Mouse (Mus musculus): ENCODE measurements around the gene Slc35a2.

GRCm38 (mm10) chrX:7859191-7859753 lies 24.6 kb upstream of the Slc35a2 start:
- TF ChIP-seq POLR2A (IDR thresholded peaks at IDR 0.05; ENCODE audit: insufficient read depth, low read depth, low read length) (no peak), CTCF (IDR thresholded peaks at IDR 0.05) (no peak)
